Mouse (Mus musculus): ENCODE measurements around the gene Thpo. TPM values are rescaled to one million over a fixed set of nuclear protein-coding genes. Genes with fewer than 3 reads are reported as not detected.

Gene Thpo
- polyA plus RNA-seq, 1 experiment from 2014 or later: 0.54 TPM

GRCm38 (mm10) chr16:20676702-20677101 is 57.6 kb downstream of the Thpo start:
- H3K27ac ChIP-seq (replicated peaks; ENCODE audit: low read depth, low read length): no peak overlapping the region
- DNase-seq (ENCODE audit: low spot score): no peak
- WGBS: 73% methylated on average over 4 of the region's 4 CpGs
- H3K27me3 ChIP-seq (replicated peaks; ENCODE audit: control insufficient read depth, insufficient read depth, low read length): no peaks in the 10 kb centered on the region
- no peak for ATAC-seq (ENCODE audit: low read depth)
- no peak overlapping the region for H3K9ac ChIP-seq (ENCODE audit: low read depth, low read length)
- no peaks in the 10 kb centered on the region for H3K9me3 ChIP-seq (ENCODE audit: control insufficient read depth, low read length)
- no peak overlapping the region for H3K4me3 ChIP-seq (ENCODE audit: low read depth, low read length)
- H3K36me3 ChIP-seq (ENCODE audit: control insufficient read depth, insufficient read depth, low read length): peaks cover 78% of the 10 kb centered on the region
- peaks cover 13% of the 10 kb centered on the region; the same call in 1 of the 2 replicates for H3K4me1 ChIP-seq (ENCODE audit: control insufficient read depth, insufficient read depth, low read length)
- no peak overlapping the region for H3K4me2 ChIP-seq (ENCODE audit: low read depth, low read length)

GRCm38 (mm10) chr16:20675213-20675612 is 59.1 kb downstream of the Thpo start:
- Histone ChIP-seq H3K4me2 (ENCODE audit: low read depth, low read length) (no peak overlapping the region), H3K27me3 (replicated peaks; ENCODE audit: control insufficient read depth, insufficient read depth, low read length) (no peaks in the 10 kb centered on the region), H3K9me3 (ENCODE audit: control insufficient read depth, low read length) (no peaks in the 10 kb centered on the region), H3K27ac (replicated peaks; ENCODE audit: low read depth, low read length) (no peak overlapping the region), H3K9ac (ENCODE audit: low read depth, low read length) (no peak overlapping the region), H3K4me3 (ENCODE audit: low read depth, low read length) (0 out of 2 replicates have a peak overlapping the region, but pooled peaks have one; percentile 5), H3K4me1 (ENCODE audit: control insufficient read depth, insufficient read depth, low read length) (peaks cover 13% of the 10 kb centered on the region; the same call in 1 of the 2 replicates), H3K36me3 (ENCODE audit: control insufficient read depth, insufficient read depth, low read length) (peaks cover 63% of the 10 kb centered on the region)
- DNase-seq (ENCODE audit: low spot score) (no peak), ATAC-seq (ENCODE audit: low read depth) (no peak)
- WGBS: 86% methylated on average over 6 of the region's 6 CpGs

Other genes starting within 250 kb of the Thpo start
- 82.4 and 88.0 TPM in 2 replicates for gene Eif2b5, start 235.7 kb downstream of the Thpo start, polyA plus RNA-seq (2014; fragmentation: Nextera tagmentation; extraction: Ambion mirVana)
- 26.5 and 30.8 TPM in 2 replicates for gene Dvl3, start 217.5 kb downstream of the Thpo start, polyA plus RNA-seq (2014; fragmentation: Nextera tagmentation; extraction: Ambion mirVana)
- gene Ap2m1, start 199.0 kb downstream of the Thpo start, polyA plus RNA-seq (2014; fragmentation: Nextera tagmentation; extraction: Ambion mirVana): 573 and 628 TPM in 2 replicates
- 54.2 and 61.5 TPM in 2 replicates for gene Abcf3, start 185.9 kb downstream of the Thpo start, polyA plus RNA-seq (2014; fragmentation: Nextera tagmentation; extraction: Ambion mirVana)
- gene Vwa5b2, start 145.0 kb downstream of the Thpo start, polyA plus RNA-seq (2014; fragmentation: Nextera tagmentation; extraction: Ambion mirVana): 2.2 and 3.1 TPM in 2 replicates
- gene Eef1akmt4, start 122.9 kb downstream of the Thpo start, polyA plus RNA-seq (2014; fragmentation: Nextera tagmentation; extraction: Ambion mirVana): 33.1 and 36.3 TPM in 2 replicates
- gene Gm49333, start 122.9 kb downstream of the Thpo start, polyA plus RNA-seq (2014; fragmentation: Nextera tagmentation; extraction: Ambion mirVana): 0.70 TPM in 1 of 2 replicates, not detected in the other
- 40.2 and 40.6 TPM in 2 replicates for gene Alg3, start 122.8 kb downstream of the Thpo start, polyA plus RNA-seq (2014; fragmentation: Nextera tagmentation; extraction: Ambion mirVana)
- 2.1 and 3.0 TPM in 2 replicates for gene Camk2n2, start 113.2 kb downstream of the Thpo start, polyA plus RNA-seq (2014; fragmentation: Nextera tagmentation; extraction: Ambion mirVana)
- 3.3 and 5.0 TPM in 2 replicates for gene Ece2, start 104.7 kb downstream of the Thpo start, polyA plus RNA-seq (2014; fragmentation: Nextera tagmentation; extraction: Ambion mirVana)
- gene Psmd2, start 82.9 kb downstream of the Thpo start, polyA plus RNA-seq (2014; fragmentation: Nextera tagmentation; extraction: Ambion mirVana): 278 and 312 TPM in 2 replicates
- 153 and 157 TPM in 2 replicates for gene Eif4g1, start 66.2 kb downstream of the Thpo start, polyA plus RNA-seq (2014; fragmentation: Nextera tagmentation; extraction: Ambion mirVana)
- 10.9 and 11.2 TPM in 2 replicates for gene Fam131a, start 41.3 kb downstream of the Thpo start, polyA plus RNA-seq (2014; fragmentation: Nextera tagmentation; extraction: Ambion mirVana)
- 107 and 115 TPM in 2 replicates for gene Polr2h, start 16.8 kb downstream of the Thpo start, polyA plus RNA-seq (2014; fragmentation: Nextera tagmentation; extraction: Ambion mirVana)
- gene Clcn2, start 16.8 kb downstream of the Thpo start, polyA plus RNA-seq (2014; fragmentation: Nextera tagmentation; extraction: Ambion mirVana): 11.9 and 13.3 TPM in 2 replicates
- 9.1 and 11.7 TPM in 2 replicates for gene Chrd, start 1.4 kb downstream of the Thpo start, polyA plus RNA-seq (2014; fragmentation: Nextera tagmentation; extraction: Ambion mirVana)

Data from embryonic facial prominence, embryonic 14.5 days (tissue).